Mouse (Mus musculus): ENCODE results near the gene Cnot3.
"Not testable (repeated sequence)": the region's sequence is repeated elsewhere in the genome, so short reads cannot be mapped to it uniquely, and the experiment has no call there.

The Cnot3 gene

DNA sequence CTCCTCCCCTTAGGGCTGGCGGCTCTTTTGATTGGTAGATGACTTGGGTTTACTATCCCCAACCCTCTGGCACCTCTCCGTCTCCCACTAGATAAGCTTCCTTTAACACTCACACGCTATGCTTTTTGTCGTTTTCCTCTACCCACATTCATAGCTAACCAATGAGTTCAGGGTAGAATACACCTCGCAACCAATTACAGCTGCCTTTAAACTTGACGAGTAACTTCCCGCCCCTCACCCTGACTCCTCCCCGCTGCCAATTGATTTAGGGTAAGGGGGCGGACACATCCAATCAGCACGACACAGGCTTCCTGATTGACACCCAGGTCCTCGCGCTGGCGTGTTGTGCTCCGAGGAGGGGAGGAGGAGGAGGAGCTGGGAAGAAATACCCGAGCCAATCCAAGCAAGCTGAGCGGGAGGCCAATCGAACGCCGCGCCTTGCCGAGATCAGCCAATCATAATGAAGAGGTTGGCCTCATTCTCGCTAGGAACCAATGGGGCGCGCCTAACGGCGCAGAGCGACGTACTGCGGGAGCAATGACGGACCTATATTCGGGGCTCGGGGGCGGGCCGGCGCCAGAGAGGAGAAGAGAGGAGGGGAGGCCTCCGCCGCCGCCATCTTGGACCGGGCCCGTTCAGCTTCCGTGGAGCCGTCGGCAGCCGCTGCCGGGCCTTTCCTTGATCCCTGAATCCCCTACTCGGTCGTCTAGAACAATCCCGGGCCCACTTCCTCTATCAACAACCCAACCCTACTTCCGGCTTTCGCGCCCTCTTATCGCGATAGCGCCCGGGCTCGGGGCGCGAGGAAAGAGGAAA lies at the start of gene Cnot3:
Cnot3 (plus strand) TSS at position 597 of the 816 bp plus-strand sequence.
- DNase-seq: peak; percentile 96

DNA sequence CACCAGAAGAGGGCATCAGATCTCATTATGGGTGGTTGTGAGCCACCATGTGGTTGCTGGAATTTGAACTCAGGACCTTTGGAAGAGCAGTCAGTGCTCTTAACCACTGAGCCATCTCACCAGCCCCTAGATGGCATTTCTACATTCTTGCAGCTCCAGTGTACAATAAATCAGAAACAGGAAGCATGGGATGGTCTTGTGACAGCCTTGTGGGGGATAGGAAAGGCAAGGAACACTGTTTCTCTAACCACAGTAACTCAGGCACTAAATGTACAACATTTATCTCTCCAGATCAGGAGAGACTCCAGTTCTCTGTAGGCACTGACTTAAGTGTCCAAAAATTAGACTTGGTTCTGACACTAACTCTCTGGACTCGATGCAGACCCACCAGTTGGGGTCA lies 47.3 kb upstream of the Cnot3 start:
- DNase-seq: not testable (repeated sequence)

- peak; percentile 66 for DNase-seq
These were observed 43.9 kb upstream of the Cnot3 start for GRCm38 (mm10) chr7:3601119-3601518.

- DNase-seq: peak; percentile 36
These were observed 38.3 kb upstream of the Cnot3 start for GRCm38 (mm10) chr7:3606798-3607197.

- no peak for DNase-seq
These were observed 37.7 kb upstream of the Cnot3 start for GRCm38 (mm10) chr7:3607391-3607790.

DNA sequence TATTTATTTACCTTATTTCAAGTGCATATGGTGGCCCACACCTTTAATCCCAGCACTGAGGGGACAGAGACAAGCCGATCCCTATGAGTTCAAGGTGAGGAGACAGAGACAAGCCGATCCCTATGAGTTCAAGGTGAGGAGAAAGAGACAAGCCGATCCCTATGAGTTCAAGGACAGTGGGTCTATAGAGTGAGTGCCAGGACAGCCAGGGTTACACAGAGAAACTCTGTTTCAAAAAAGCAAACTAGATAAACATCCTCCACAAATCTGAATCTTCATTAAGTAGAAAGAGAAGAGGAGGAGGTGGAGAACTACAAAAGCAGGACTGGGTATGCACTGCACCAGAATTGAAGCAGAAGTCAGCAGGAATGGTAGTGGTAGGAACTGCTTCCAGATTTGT lies 36.4 kb upstream of the Cnot3 start:
- DNase-seq: no peak

- DNase-seq: peak; percentile 79
These were observed 36.0 kb upstream of the Cnot3 start for GRCm38 (mm10) chr7:3609082-3609481.

- DNase-seq: no peak
These were observed 34.6 kb upstream of the Cnot3 start for GRCm38 (mm10) chr7:3610437-3610836.

GRCm38 (mm10) chr7:3611006-3611405 lies 34.1 kb upstream of the Cnot3 start:
- no peak for DNase-seq

DNA sequence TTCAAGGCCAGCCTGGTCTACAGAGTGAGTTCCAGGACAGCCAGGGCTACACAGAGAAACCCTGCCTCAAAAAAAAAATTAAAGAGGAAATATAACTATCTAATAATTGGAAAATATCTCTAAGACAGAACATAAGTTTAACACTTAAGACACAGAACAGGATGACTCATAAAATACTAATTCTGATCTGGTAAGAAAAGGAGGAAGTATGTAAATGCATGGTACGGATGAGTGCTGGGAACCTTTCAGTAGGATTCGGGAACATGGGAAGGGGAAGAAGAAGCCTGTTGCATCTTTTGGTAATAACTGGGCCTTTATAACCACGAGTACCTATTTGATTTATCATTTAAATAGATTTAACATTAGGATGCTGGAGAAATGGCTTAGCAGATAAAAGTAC lies 31.0 kb upstream of the Cnot3 start:
- DNase-seq: no peak

GRCm38 (mm10) chr7:3616057-3616388 lies 29.0 kb upstream of the Cnot3 start, which contains the start of gene Oscar:
Oscar (minus strand) TSS chr7:3616157.
- no peak for DNase-seq

DNA sequence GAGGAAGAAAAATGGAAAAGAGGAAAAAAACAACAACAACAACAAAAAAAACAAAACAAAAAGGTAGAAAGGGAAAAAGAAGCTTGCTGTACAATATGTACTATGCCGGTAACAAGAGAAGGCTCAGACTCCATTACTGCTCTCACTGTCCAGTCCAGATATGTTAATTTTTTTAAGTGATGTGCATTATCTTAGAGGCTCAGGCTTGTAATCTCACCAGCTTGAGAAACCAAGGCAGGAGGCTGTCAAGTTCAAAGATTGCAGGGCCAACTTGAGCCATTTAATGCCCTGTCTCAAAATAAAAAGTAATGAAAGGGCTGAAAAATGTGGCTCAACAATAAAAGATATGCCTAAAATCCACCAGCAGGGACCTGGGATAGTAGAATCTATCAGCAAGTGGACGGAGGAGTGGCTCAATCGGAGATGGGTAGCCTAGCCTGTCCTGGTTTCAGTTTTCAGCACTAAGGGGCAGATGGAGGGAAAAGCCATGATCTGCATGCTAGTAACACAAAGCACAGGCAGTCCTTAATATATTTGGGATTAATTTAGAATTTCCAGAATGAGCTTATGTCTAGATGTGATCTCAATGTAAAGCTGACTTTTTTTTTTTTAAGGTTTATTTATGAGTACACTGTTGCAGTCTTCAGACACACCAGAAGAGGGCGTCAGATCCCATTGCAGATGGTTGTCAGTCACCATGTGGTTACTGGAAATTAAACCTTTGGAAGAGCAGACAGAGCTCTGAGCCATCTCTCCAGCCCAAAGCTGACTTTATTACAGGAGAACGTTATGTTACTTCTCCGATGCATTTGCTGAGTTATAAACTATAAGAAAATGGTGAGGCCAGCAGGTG lies 28.5 kb upstream of the Cnot3 start:
- no peak for DNase-seq

- peak; percentile 87 for DNase-seq
These were observed 27.6 kb upstream of the Cnot3 start, which contains the start of gene Ndufa3 for GRCm38 (mm10) chr7:3617242-3617995. Ndufa3 (plus strand) TSS chr7:3617373.

DNA sequence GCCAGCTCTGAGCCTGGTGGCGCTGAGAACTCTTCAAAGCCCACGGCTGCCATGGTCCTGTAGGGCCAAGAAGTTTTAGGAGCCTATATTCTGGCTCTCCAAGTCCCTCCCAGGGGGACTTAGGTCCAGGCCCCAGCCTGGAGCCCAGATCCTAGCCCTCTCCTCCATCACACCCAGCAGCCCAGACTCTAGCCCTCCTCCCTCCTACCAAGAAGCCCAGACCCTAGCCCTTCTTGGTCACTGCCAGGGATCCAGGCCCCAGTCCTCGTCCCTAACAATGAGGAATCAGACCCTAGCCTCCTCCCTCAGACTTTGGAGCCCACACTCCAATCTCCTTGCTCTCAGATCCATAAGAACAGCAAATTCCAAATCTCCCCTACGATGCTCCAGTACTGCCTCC lies 16.0 kb upstream of the Cnot3 start:
- DNase-seq: no peak

DNA sequence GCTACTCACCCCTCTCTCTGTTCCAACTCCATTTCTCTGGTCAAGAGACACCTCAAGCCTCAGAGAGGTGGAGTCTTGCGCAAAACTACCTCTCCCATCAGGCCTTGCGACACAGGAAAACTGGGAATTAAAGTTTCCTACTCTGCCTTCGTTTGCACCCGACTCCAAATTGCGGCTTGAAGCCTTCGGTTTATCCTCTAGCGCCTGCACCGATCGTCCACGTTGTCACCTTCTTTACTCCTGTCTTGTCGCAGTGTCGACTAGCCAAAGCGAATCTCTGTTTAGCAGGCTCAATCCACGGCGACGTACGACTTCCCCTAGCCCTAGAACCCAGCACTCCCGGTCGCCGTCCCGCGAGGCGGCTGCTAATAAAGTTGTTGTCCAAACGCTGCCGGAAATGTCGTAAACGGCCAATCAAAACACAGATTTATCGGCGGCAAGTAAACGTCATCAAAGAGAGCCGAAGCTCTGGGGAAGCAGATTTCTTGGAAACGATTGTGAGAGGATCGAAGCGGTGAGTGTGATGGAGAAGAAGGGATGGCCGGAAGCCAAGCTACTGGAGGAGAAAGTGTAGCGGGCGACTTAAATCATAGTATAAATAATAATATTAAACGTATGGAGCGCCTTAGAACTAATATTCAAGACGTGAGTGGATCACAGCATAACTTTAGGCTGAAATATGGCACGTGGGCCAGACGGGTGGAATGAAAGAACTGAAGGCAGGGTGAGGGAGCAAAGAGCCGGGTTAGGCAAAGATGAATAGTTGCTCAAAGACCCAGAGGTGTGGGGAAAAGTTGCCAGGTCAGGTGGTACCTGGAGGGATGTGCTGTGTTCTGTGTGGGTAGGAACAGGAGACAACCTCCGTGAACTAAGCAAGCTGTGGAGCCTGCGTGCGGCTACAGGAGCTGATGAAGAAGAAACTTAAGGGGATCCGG lies 15.3 kb upstream of the Cnot3 start, which contains the start of the genes Tfpt and Prpf31:
Tfpt (minus strand) TSS at position 387 of the 935 bp plus-strand sequence.
Prpf31 (plus strand) TSS at position 443 of the 935 bp plus-strand sequence.
- peak; percentile 95 for DNase-seq

DNA sequence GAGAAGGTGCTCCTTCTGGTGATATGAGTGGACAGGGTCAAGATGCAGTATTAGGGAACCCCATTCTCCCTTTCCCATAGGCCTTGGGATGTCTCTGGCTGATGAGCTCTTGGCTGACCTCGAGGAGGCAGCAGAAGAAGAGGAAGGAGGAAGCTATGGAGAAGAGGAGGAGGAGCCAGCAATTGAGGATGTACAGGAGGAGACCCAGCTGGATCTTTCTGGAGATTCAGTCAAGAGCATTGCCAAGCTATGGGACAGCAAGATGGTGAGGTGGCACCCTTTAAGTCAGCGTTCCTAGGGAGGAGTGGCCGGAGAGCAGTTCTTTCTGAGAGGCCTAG lies 14.6 kb upstream of the Cnot3 start:
- DNase-seq: no peak

- no peak for DNase-seq
These were observed 1.7 kb upstream of the Cnot3 start for GRCm38 (mm10) chr7:3643412-3643811.

- no peak for DNase-seq
These were observed 1.2 kb upstream of the Cnot3 start for GRCm38 (mm10) chr7:3643843-3644242.

GRCm38 (mm10) chr7:3644348-3644671 lies 758 bp upstream of the Cnot3 start:
- DNase-seq: no peak

GRCm38 (mm10) chr7:3645488-3646025 lies 489 bp downstream of the Cnot3 start:
- DNase-seq: no peak

DNA sequence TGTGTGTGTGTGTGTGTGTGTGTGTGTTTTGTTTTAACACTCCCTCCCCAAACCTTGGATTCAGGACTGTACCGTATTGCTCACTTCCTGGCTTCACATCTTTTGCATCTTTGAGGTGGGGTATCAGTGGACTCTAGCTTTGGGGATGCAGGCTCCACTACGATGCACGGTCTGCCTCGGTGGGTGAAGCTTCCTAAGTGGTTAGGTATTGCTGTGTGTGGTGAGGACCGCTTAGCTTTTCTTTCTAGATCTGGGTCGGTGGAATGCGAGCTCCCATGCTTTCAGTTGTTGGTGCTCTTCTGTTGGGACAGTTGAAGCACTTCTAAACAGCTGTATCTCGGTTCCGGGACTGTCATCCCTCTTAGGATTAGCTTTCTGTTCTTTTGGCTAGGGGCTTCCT lies 1.1 kb downstream of the Cnot3 start:
- no peak for DNase-seq

GRCm38 (mm10) chr7:3646641-3647040 lies 1.6 kb downstream of the Cnot3 start:
- DNase-seq: no peak
